Mouse (Mus musculus): Measurements from ENCODE around the gene Il15ra.

The Il15ra gene

DNA sequence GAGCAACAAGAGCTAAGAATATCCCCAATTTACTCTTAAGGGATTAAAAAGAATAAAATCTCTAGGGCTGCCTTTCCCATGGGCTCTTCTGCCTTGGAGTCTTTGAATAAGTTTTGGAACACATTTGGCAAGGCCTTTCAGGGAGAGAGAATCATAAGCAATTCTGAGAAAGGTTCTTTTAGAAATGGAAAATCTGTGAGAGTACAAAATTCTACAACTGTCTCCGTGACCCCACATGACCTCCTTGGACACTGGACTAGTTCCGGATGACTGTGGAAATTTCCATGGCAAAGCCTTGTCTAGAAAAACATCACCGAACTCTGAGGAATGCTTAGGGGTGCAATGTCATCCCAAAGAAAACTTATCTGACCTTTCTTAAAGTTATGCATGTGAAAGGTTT lies 39.8 kb upstream of the Il15ra start:
- peaks cover 11% of the 10 kb centered on the region for H3K4me1 ChIP-seq (replicated peaks; ENCODE audit: low read depth, low read length)
- no peak for TF ChIP-seq CTCF (conservative IDR thresholded peaks at IDR 0.05; ENCODE audit: low read length)
- no peak overlapping the region for H3K4me3 ChIP-seq (replicated peaks; ENCODE audit: low read length)
- no peaks in the 10 kb centered on the region for H3K36me3 ChIP-seq (ENCODE audit: insufficient read depth, low read length)
- no peaks in the 10 kb centered on the region; the same call in 1 of the 2 replicates for H3K27me3 ChIP-seq (ENCODE audit: insufficient read depth, low read length)
- no peaks in the 10 kb centered on the region for H3K9me3 ChIP-seq (ENCODE audit: low read length)

- H3K27me3 ChIP-seq (ENCODE audit: insufficient read depth, low read length) = peaks cover 11% of the 10 kb centered on the region; the same call in 1 of the 2 replicates
- no peaks in the 10 kb centered on the region for H3K36me3 ChIP-seq (ENCODE audit: insufficient read depth, low read length)
- peaks cover 6% of the 10 kb centered on the region; the same call in 1 of the 2 replicates for H3K9me3 ChIP-seq (ENCODE audit: low read length)
- no peak overlapping the region for H3K4me3 ChIP-seq (replicated peaks; ENCODE audit: low read length)
- no peaks in the 10 kb centered on the region for H3K4me1 ChIP-seq (replicated peaks; ENCODE audit: low read depth, low read length)
- TF ChIP-seq POU5F1 (IDR thresholded peaks at IDR 0.05; ENCODE audit: borderline replicate concordance, low read length) (no peak), NANOG (IDR thresholded peaks at IDR 0.05; ENCODE audit: borderline replicate concordance, low read length) (no peak), CTCF (conservative IDR thresholded peaks at IDR 0.05; ENCODE audit: low read length) (peak; percentile 97)
Measured at GRCm38 (mm10) chr2:11672144-11672543, 32.9 kb upstream of the Il15ra start.

DNA sequence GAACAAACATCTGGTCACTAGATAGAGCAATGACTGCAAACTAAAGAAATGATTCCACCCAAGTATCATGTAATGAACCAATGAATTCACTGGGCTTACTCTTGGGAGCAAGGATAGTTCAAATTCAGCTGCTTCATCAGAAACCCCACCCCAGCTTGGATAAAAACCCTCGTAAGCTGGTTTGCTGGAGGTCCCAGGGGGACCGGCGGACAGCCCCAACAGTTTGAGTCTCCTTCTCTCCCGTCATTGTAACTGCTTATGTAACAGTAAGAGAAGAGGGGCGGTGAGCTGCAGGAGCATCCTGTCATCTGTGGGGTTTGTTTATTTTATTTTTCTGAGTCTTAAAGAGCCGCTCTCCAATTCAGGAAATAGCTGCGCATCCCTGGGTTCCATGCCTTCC lies 25.5 kb upstream of the Il15ra start:
- peaks cover 29% of the 10 kb centered on the region for H3K4me1 ChIP-seq (replicated peaks; ENCODE audit: low read depth, low read length)
- no peak overlapping the region for H3K4me3 ChIP-seq (replicated peaks; ENCODE audit: low read length)
- no peak for TF ChIP-seq CTCF (conservative IDR thresholded peaks at IDR 0.05; ENCODE audit: low read length)
- TF ChIP-seq POU5F1 (IDR thresholded peaks at IDR 0.05; ENCODE audit: borderline replicate concordance, low read length) = no peak
- peaks cover 24% of the 10 kb centered on the region for H3K27me3 ChIP-seq (ENCODE audit: insufficient read depth, low read length)
- no peaks in the 10 kb centered on the region for H3K36me3 ChIP-seq (ENCODE audit: insufficient read depth, low read length)
- no peaks in the 10 kb centered on the region for H3K9me3 ChIP-seq (ENCODE audit: low read length)

GRCm38 (mm10) chr2:11682712-11683111 lies 22.4 kb upstream of the Il15ra start:
- TF ChIP-seq CTCF (conservative IDR thresholded peaks at IDR 0.05; ENCODE audit: low read length) (no peak), NANOG (IDR thresholded peaks at IDR 0.05; ENCODE audit: borderline replicate concordance, low read length) (no peak), POU5F1 (IDR thresholded peaks at IDR 0.05; ENCODE audit: borderline replicate concordance, low read length) (no peak)
- Histone ChIP-seq H3K4me3 (replicated peaks; ENCODE audit: low read length) (peak overlapping the region; percentile 37), H3K27me3 (ENCODE audit: insufficient read depth, low read length) (peaks cover 14% of the 10 kb centered on the region), H3K36me3 (ENCODE audit: insufficient read depth, low read length) (no peaks in the 10 kb centered on the region), H3K9me3 (ENCODE audit: low read length) (no peaks in the 10 kb centered on the region), H3K4me1 (replicated peaks; ENCODE audit: low read depth, low read length) (peaks cover 29% of the 10 kb centered on the region)

GRCm38 (mm10) chr2:11686512-11686911 lies 18.6 kb upstream of the Il15ra start:
- Histone ChIP-seq H3K4me3 (replicated peaks; ENCODE audit: low read length) (no peak overlapping the region), H3K27me3 (ENCODE audit: insufficient read depth, low read length) (peaks cover 6% of the 10 kb centered on the region; the same call in 1 of the 2 replicates), H3K9me3 (ENCODE audit: low read length) (no peaks in the 10 kb centered on the region), H3K36me3 (ENCODE audit: insufficient read depth, low read length) (no peaks in the 10 kb centered on the region), H3K4me1 (replicated peaks; ENCODE audit: low read depth, low read length) (peaks cover 21% of the 10 kb centered on the region)
- TF ChIP-seq NANOG (IDR thresholded peaks at IDR 0.05; ENCODE audit: borderline replicate concordance, low read length) (no peak), POU5F1 (IDR thresholded peaks at IDR 0.05; ENCODE audit: borderline replicate concordance, low read length) (no peak), CTCF (conservative IDR thresholded peaks at IDR 0.05; ENCODE audit: low read length) (no peak)

GRCm38 (mm10) chr2:11687436-11687835 lies 17.7 kb upstream of the Il15ra start:
- Histone ChIP-seq H3K36me3 (ENCODE audit: insufficient read depth, low read length) (no peaks in the 10 kb centered on the region), H3K27me3 (ENCODE audit: insufficient read depth, low read length) (peaks cover 6% of the 10 kb centered on the region; the same call in 1 of the 2 replicates), H3K4me1 (replicated peaks; ENCODE audit: low read depth, low read length) (peaks cover 12% of the 10 kb centered on the region), H3K4me3 (replicated peaks; ENCODE audit: low read length) (no peak overlapping the region), H3K9me3 (ENCODE audit: low read length) (no peaks in the 10 kb centered on the region)
- peak; percentile 43 for TF ChIP-seq CTCF (conservative IDR thresholded peaks at IDR 0.05; ENCODE audit: low read length)
- TF ChIP-seq NANOG (IDR thresholded peaks at IDR 0.05; ENCODE audit: borderline replicate concordance, low read length) = no peak

DNA sequence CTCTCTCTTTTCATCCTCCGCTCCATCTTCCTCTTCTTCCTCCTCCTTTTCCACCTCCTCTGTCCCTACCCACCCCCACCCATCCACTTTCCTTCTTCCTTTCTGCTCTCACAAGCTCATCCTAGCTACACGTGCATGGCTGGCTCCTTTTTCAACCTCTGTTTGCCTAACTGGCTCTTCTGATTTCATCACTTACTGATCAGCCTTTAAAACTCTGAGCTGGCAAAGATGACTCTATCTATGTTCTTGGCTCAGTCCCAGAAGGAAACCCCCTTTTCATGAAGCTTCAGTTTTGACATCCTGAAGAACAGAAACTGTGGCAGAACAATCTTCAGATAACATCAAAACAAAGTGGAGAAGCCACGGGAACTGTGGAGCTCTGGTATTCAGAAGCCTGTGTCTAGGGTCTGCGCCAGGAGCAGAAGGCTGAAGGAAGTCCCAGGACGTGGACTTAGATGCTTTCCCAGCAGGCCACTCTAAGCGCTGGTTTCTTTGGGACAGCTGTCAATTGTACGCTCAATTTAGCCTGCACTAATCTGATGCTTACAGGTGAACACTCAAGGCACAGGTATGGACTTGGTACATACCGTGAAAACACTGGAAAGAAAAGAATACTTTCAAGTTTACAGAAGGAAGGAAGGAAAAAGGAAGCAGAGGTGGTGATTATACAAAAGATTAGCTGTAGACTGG lies 14.7 kb upstream of the Il15ra start:
- no peaks in the 10 kb centered on the region for H3K36me3 ChIP-seq (ENCODE audit: insufficient read depth, low read length)
- no peak for TF ChIP-seq CTCF (conservative IDR thresholded peaks at IDR 0.05; ENCODE audit: low read length)
- no peak for TF ChIP-seq POU5F1 (IDR thresholded peaks at IDR 0.05; ENCODE audit: borderline replicate concordance, low read length)
- TF ChIP-seq NANOG (IDR thresholded peaks at IDR 0.05; ENCODE audit: borderline replicate concordance, low read length) = no peak
- H3K4me1 ChIP-seq (replicated peaks; ENCODE audit: low read depth, low read length) = no peaks in the 10 kb centered on the region
- no peaks in the 10 kb centered on the region for H3K9me3 ChIP-seq (ENCODE audit: low read length)
- no peak overlapping the region for H3K4me3 ChIP-seq (replicated peaks; ENCODE audit: low read length)
- H3K27me3 ChIP-seq (ENCODE audit: insufficient read depth, low read length) = no peaks in the 10 kb centered on the region

DNA sequence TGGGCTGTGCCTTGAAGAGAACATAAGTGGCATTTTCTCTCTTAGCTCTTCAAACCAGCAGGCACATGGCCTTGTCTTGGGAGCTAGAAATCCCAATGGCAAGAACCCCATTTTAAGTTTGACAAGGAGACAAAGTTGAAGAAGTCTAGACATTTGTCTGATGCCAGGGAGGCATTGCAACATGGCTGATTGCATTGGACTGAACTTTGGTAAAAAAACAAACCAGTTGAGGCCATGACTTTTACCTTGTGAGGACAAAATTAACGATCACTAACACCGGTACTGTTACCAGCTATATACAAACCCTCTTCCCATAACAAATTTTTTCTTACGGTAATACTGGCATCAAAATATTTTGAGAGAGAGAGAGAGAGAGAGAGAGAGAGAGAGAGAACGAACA lies 11.7 kb upstream of the Il15ra start:
- H3K4me3 ChIP-seq (replicated peaks; ENCODE audit: low read length) = no peak overlapping the region
- no peaks in the 10 kb centered on the region for H3K9me3 ChIP-seq (ENCODE audit: low read length)
- no peaks in the 10 kb centered on the region for H3K36me3 ChIP-seq (ENCODE audit: insufficient read depth, low read length)
- no peaks in the 10 kb centered on the region for H3K27me3 ChIP-seq (ENCODE audit: insufficient read depth, low read length)
- no peaks in the 10 kb centered on the region for H3K4me1 ChIP-seq (replicated peaks; ENCODE audit: low read depth, low read length)
- TF ChIP-seq NANOG (IDR thresholded peaks at IDR 0.05; ENCODE audit: borderline replicate concordance, low read length) (no peak), CTCF (conservative IDR thresholded peaks at IDR 0.05; ENCODE audit: low read length) (no peak), POU5F1 (IDR thresholded peaks at IDR 0.05; ENCODE audit: borderline replicate concordance, low read length) (no peak)

- Histone ChIP-seq H3K27me3 (ENCODE audit: insufficient read depth, low read length) (no peaks in the 10 kb centered on the region), H3K36me3 (ENCODE audit: insufficient read depth, low read length) (no peaks in the 10 kb centered on the region), H3K4me1 (replicated peaks; ENCODE audit: low read depth, low read length) (no peaks in the 10 kb centered on the region), H3K4me3 (replicated peaks; ENCODE audit: low read length) (no peak overlapping the region), H3K9me3 (ENCODE audit: low read length) (no peaks in the 10 kb centered on the region)
- no peak for TF ChIP-seq CTCF (conservative IDR thresholded peaks at IDR 0.05; ENCODE audit: low read length)
Measured at GRCm38 (mm10) chr2:11694104-11694503, 11.0 kb upstream of the Il15ra start.
